Mouse (Mus musculus): ENCODE data around the gene Rxra. TPM values are rescaled to one million over a fixed set of nuclear protein-coding genes. Genes with fewer than 3 reads are reported as not detected.

Gene Rxra
- total and polyA plus RNA-seq, 3 experiments: 2.1 to 5.5 (median 2.4) TPM

GRCm38 (mm10) chr2:27678836-27679480 lies 2.7 kb downstream of the Rxra start:
- no peaks in the 10 kb centered on the region for H3K79me2 ChIP-seq (replicated peaks; ENCODE audit: control insufficient read depth, extremely low read depth, insufficient read depth, poor library complexity, severe bottlenecking)
- in situ Hi-C loops (cut with MboI; ENCODE audit: low pct_ligation_motif_present, low pct_unique_long_range_greater_than_20kb, low sequenced_read_pairs) (no loop called here), dilution Hi-C loops (cut with MboI; ENCODE audit: extremely low pct_ligation_motif_present, extremely low pct_unique_long_range_greater_than_20kb, low sequenced_read_pairs) (no loop called here)
- no peak overlapping the region for H3K4me3 ChIP-seq (replicated peaks in 1 of 3; ENCODE audit: low read depth in 2 of 3, low read length in 2 of 3, poor library complexity in 1 of 3)
- TF ChIP-seq NRF1 (IDR thresholded peaks at IDR 0.05; ENCODE audit: low read depth, low read length) (no peak), MEF2A (IDR thresholded peaks at IDR 0.05; ENCODE audit: borderline replicate concordance, low read depth, low read length) (no peak), NELFE (IDR thresholded peaks at IDR 0.05; ENCODE audit: low read depth, low read length) (no peak)
- H3K27me3 ChIP-seq (replicated peaks): peaks cover 91% of the 10 kb centered on the region
- H3K9me3 ChIP-seq (replicated peaks; ENCODE audit: low read length): no peaks in the 10 kb centered on the region
- H3K36me3 ChIP-seq (replicated peaks in 1 of 2; ENCODE audit: control insufficient read depth in 1 of 2, insufficient read depth in 1 of 2, low read length in 1 of 2): no peaks in the 10 kb centered on the region
- H3K27ac ChIP-seq (ENCODE audit: insufficient read depth, low read depth): no peak overlapping the region
- H3K4me1 ChIP-seq (ENCODE audit: control insufficient read depth in 1 of 2, insufficient read depth in 2 of 2): peaks cover 0 to 3% of the 10 kb centered on the region in 2 experiments; a peak in 1 of 4 replicates
- H3K9ac ChIP-seq (ENCODE audit: insufficient read depth, low read depth): no peak overlapping the region
- no peak overlapping the region for H3K4me2 ChIP-seq (ENCODE audit: insufficient read depth, low read depth, poor library complexity, severe bottlenecking)
- no peak for DNase-seq (ENCODE audit: extremely low read depth)

- Histone ChIP-seq H3K4me3 (replicated peaks in 1 of 3; ENCODE audit: low read depth in 2 of 3, low read length in 2 of 3, poor library complexity in 1 of 3) (no peak overlapping the region), H3K9me3 (replicated peaks; ENCODE audit: low read length) (no peaks in the 10 kb centered on the region), H3K9ac (ENCODE audit: insufficient read depth, low read depth) (no peak overlapping the region), H3K27me3 (replicated peaks) (peaks cover 92% of the 10 kb centered on the region), H3K27ac (ENCODE audit: insufficient read depth, low read depth) (no peak overlapping the region), H3K36me3 (replicated peaks in 1 of 2; ENCODE audit: control insufficient read depth in 1 of 2, insufficient read depth in 1 of 2, low read length in 1 of 2) (no peaks in the 10 kb centered on the region), H3K79me2 (replicated peaks; ENCODE audit: control insufficient read depth, extremely low read depth, insufficient read depth, poor library complexity, severe bottlenecking) (no peaks in the 10 kb centered on the region), H3K4me2 (ENCODE audit: insufficient read depth, low read depth, poor library complexity, severe bottlenecking) (no peak overlapping the region), H3K4me1 (ENCODE audit: control insufficient read depth in 1 of 2, insufficient read depth in 2 of 2) (peaks cover 0 to 3% of the 10 kb centered on the region in 2 experiments; a peak in 1 of 4 replicates)
- in situ Hi-C loops (cut with MboI; ENCODE audit: low pct_ligation_motif_present, low pct_unique_long_range_greater_than_20kb, low sequenced_read_pairs): no loop called here
- no peak for TF ChIP-seq TBP (conservative IDR thresholded peaks at IDR 0.05; ENCODE audit: low read depth, low read length)
- TF ChIP-seq SIN3A (IDR thresholded peaks at IDR 0.05; ENCODE audit: low read length): no peak
- no peak for TF ChIP-seq IRF4 (IDR thresholded peaks at IDR 0.05; ENCODE audit: low read depth, low read length)
- TF ChIP-seq POLR2AphosphoS2 (IDR thresholded peaks at IDR 0.05; ENCODE audit: low read depth, low read length): no peak
- dilution Hi-C loops (cut with MboI; ENCODE audit: extremely low pct_ligation_motif_present, extremely low pct_unique_long_range_greater_than_20kb, low sequenced_read_pairs): no loop called here
- no peak for DNase-seq (ENCODE audit: extremely low read depth)
Observed at GRCm38 (mm10) chr2:27679621-27680025, 3.4 kb downstream of the Rxra start.

GRCm38 (mm10) chr2:27680058-27680457 lies 3.8 kb downstream of the Rxra start:
- DNase-seq (ENCODE audit: extremely low read depth): no peak
- H3K9me3 ChIP-seq (replicated peaks; ENCODE audit: low read length): no peaks in the 10 kb centered on the region
- no peak overlapping the region for H3K4me2 ChIP-seq (ENCODE audit: insufficient read depth, low read depth, poor library complexity, severe bottlenecking)
- H3K27me3 ChIP-seq (replicated peaks): peaks cover 89% of the 10 kb centered on the region
- H3K36me3 ChIP-seq (replicated peaks in 1 of 2; ENCODE audit: control insufficient read depth in 1 of 2, insufficient read depth in 1 of 2, low read length in 1 of 2): no peaks in the 10 kb centered on the region
- dilution Hi-C loops (cut with MboI; ENCODE audit: extremely low pct_ligation_motif_present, extremely low pct_unique_long_range_greater_than_20kb, low sequenced_read_pairs): no loop called here
- H3K9ac ChIP-seq (ENCODE audit: insufficient read depth, low read depth): no peak overlapping the region
- H3K27ac ChIP-seq (ENCODE audit: insufficient read depth, low read depth): no peak overlapping the region
- in situ Hi-C loops (cut with MboI; ENCODE audit: low pct_ligation_motif_present, low pct_unique_long_range_greater_than_20kb, low sequenced_read_pairs): no loop called here
- H3K4me1 ChIP-seq (ENCODE audit: control insufficient read depth in 1 of 2, insufficient read depth in 2 of 2): peaks cover 0 to 3% of the 10 kb centered on the region in 2 experiments; a peak in 1 of 4 replicates
- no peaks in the 10 kb centered on the region for H3K79me2 ChIP-seq (replicated peaks; ENCODE audit: control insufficient read depth, extremely low read depth, insufficient read depth, poor library complexity, severe bottlenecking)
- TF ChIP-seq MEF2A (IDR thresholded peaks at IDR 0.05; ENCODE audit: borderline replicate concordance, low read depth, low read length) (no peak), MAZ (IDR thresholded peaks at IDR 0.05; ENCODE audit: low read depth, low read length) (no peak)
- no peak overlapping the region for H3K4me3 ChIP-seq (replicated peaks in 1 of 3; ENCODE audit: low read depth in 2 of 3, low read length in 2 of 3, poor library complexity in 1 of 3)

All from CH12.LX (cell line).